Mouse (Mus musculus) bone marrow macrophage, adult 2 months (primary cell): ENCODE results near the gene Alg9.

Experiments used
- CTCF ChIP-seq: IDR thresholded peaks from 2 replicates; pipeline ENCODE4 v1.5.1; 2012; ENCODE audit warnings: low read depth, mild to moderate bottlenecking, low read length, moderate library complexity
- POLR2A ChIP-seq: IDR thresholded peaks from 2 replicates; pipeline ENCODE4 v1.6.1; 2012; ENCODE audit warnings: mild to moderate bottlenecking, low read depth, low read length, borderline replicate concordance

DNA sequence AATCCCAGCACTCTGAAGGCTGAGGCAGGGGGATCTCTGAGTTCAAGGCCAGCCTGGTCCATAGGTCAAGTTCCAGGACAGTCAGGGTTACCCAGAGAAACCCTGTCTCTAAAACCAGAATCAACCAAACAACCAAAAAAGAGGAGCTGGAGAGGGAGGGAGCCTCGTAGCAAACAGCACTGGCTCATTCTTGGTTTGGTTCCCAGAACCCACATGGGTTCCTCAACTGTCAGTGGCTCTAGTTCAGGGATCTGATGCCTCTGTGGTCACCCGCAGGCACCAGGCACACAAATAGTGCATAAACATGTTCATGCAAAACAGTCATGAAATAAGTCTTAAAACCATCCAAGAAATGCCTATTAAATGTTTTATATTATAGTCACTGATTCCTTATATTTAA lies 93.4 kb downstream of the Alg9 start:
- TF ChIP-seq POLR2A, result no peak
- TF ChIP-seq CTCF, result no peak
